Mouse (Mus musculus): ENCODE data around the gene Farp1. TPM values are rescaled to one million over a fixed set of nuclear protein-coding genes. Genes with fewer than 3 reads are reported as not detected.

The Farp1 gene
- polyA plus RNA-seq, 1 experiment from 2014 or later = 2.3 TPM

GRCm38 (mm10) chr14:121082341-121082740, 47.3 kb downstream of the Farp1 start:
- ATAC-seq = no peak
- Histone ChIP-seq H3K4me1 (ENCODE audit: insufficient read depth) (no peaks in the 10 kb centered on the region), H3K4me3 (ENCODE audit: low read depth, low read length) (no peak overlapping the region), H3K27ac (ENCODE audit: low read depth) (no peak overlapping the region), H3K36me3 (replicated peaks; ENCODE audit: insufficient read depth, low read length) (no peaks in the 10 kb centered on the region), H3K9ac (replicated peaks) (no peak overlapping the region), H3K4me2 (ENCODE audit: low read depth, low read length) (no peak overlapping the region), H3K9me3 (ENCODE audit: low read length) (no peaks in the 10 kb centered on the region), H3K27me3 (ENCODE audit: insufficient read depth, low read length) (no peaks in the 10 kb centered on the region)
- WGBS (ENCODE audit: insufficient replicate concordance) = 66% methylated on average over 7 of the region's 7 CpGs
- no peak for TF ChIP-seq EP300 (IDR thresholded peaks at IDR 0.05; ENCODE audit: low read depth)
- no peak for TF ChIP-seq CTCF (IDR thresholded peaks at IDR 0.05; ENCODE audit: low read depth)
- DNase-seq = no peak

GRCm38 (mm10) chr14:121082793-121083192, 47.8 kb downstream of the Farp1 start:
- Histone ChIP-seq H3K4me3 (ENCODE audit: low read depth, low read length) (no peak overlapping the region), H3K4me1 (ENCODE audit: insufficient read depth) (no peaks in the 10 kb centered on the region), H3K9me3 (ENCODE audit: low read length) (no peaks in the 10 kb centered on the region), H3K4me2 (ENCODE audit: low read depth, low read length) (no peak overlapping the region), H3K36me3 (replicated peaks; ENCODE audit: insufficient read depth, low read length) (no peaks in the 10 kb centered on the region), H3K27me3 (ENCODE audit: insufficient read depth, low read length) (no peaks in the 10 kb centered on the region), H3K27ac (ENCODE audit: low read depth) (no peak overlapping the region), H3K9ac (replicated peaks) (no peak overlapping the region)
- no peak for DNase-seq
- ATAC-seq = no peak
- TF ChIP-seq CTCF (IDR thresholded peaks at IDR 0.05; ENCODE audit: low read depth) = no peak
- TF ChIP-seq EP300 (IDR thresholded peaks at IDR 0.05; ENCODE audit: low read depth) = no peak
- 79% methylated on average over 2 of the region's 2 CpGs for WGBS (ENCODE audit: insufficient replicate concordance)

GRCm38 (mm10) chr14:121083352-121083751, 48.4 kb downstream of the Farp1 start:
- TF ChIP-seq EP300 (IDR thresholded peaks at IDR 0.05; ENCODE audit: low read depth) (no peak), CTCF (IDR thresholded peaks at IDR 0.05; ENCODE audit: low read depth) (no peak)
- H3K27ac ChIP-seq (ENCODE audit: low read depth) = no peak overlapping the region
- no peak overlapping the region for H3K4me3 ChIP-seq (ENCODE audit: low read depth, low read length)
- 76% methylated on average over 3 of the region's 3 CpGs for WGBS (ENCODE audit: insufficient replicate concordance)
- no peaks in the 10 kb centered on the region for H3K4me1 ChIP-seq (ENCODE audit: insufficient read depth)
- no peak overlapping the region for H3K4me2 ChIP-seq (ENCODE audit: low read depth, low read length)
- no peak overlapping the region for H3K9ac ChIP-seq (replicated peaks)
- ATAC-seq (no peak), DNase-seq (no peak)
- no peaks in the 10 kb centered on the region for H3K36me3 ChIP-seq (replicated peaks; ENCODE audit: insufficient read depth, low read length)
- H3K27me3 ChIP-seq (ENCODE audit: insufficient read depth, low read length) = no peaks in the 10 kb centered on the region
- H3K9me3 ChIP-seq (ENCODE audit: low read length) = no peaks in the 10 kb centered on the region

- Histone ChIP-seq H3K27me3 (ENCODE audit: insufficient read depth, low read length) (no peaks in the 10 kb centered on the region), H3K27ac (ENCODE audit: low read depth) (no peak overlapping the region), H3K4me3 (ENCODE audit: low read depth, low read length) (no peak overlapping the region), H3K9ac (replicated peaks) (no peak overlapping the region), H3K9me3 (ENCODE audit: low read length) (no peaks in the 10 kb centered on the region), H3K36me3 (replicated peaks; ENCODE audit: insufficient read depth, low read length) (no peaks in the 10 kb centered on the region), H3K4me1 (ENCODE audit: insufficient read depth) (no peaks in the 10 kb centered on the region; the same call in 1 of the 2 replicates), H3K4me2 (ENCODE audit: low read depth, low read length) (no peak overlapping the region)
- DNase-seq (no peak), ATAC-seq (no peak)
- TF ChIP-seq CTCF (IDR thresholded peaks at IDR 0.05; ENCODE audit: low read depth) (no peak), EP300 (IDR thresholded peaks at IDR 0.05; ENCODE audit: low read depth) (no peak)
- WGBS (ENCODE audit: insufficient replicate concordance) = 66% methylated on average over 9 of the region's 9 CpGs
These were observed 57.5 kb downstream of the Farp1 start for GRCm38 (mm10) chr14:121092517-121092916.

GRCm38 (mm10) chr14:121093860-121094259, 58.9 kb downstream of the Farp1 start:
- ATAC-seq (peak; percentile 78), DNase-seq (no peak)
- no peak overlapping the region for H3K4me2 ChIP-seq (ENCODE audit: low read depth, low read length)
- no peaks in the 10 kb centered on the region for H3K36me3 ChIP-seq (replicated peaks; ENCODE audit: insufficient read depth, low read length)
- TF ChIP-seq EP300 (IDR thresholded peaks at IDR 0.05; ENCODE audit: low read depth) = no peak
- no peak for TF ChIP-seq CTCF (IDR thresholded peaks at IDR 0.05; ENCODE audit: low read depth)
- peak overlapping the region; percentile 49; the same call in 1 of the 2 replicates for H3K27ac ChIP-seq (ENCODE audit: low read depth)
- no peaks in the 10 kb centered on the region; the same call in 1 of the 2 replicates for H3K4me1 ChIP-seq (ENCODE audit: insufficient read depth)
- H3K9me3 ChIP-seq (ENCODE audit: low read length) = no peaks in the 10 kb centered on the region
- H3K9ac ChIP-seq (replicated peaks) = no peak overlapping the region
- no peaks in the 10 kb centered on the region for H3K27me3 ChIP-seq (ENCODE audit: insufficient read depth, low read length)
- WGBS (ENCODE audit: insufficient replicate concordance) = 62% methylated on average over 6 of the region's 6 CpGs
- H3K4me3 ChIP-seq (ENCODE audit: low read depth, low read length) = no peak overlapping the region

- Histone ChIP-seq H3K9me3 (ENCODE audit: low read length) (no peaks in the 10 kb centered on the region), H3K9ac (replicated peaks) (no peak overlapping the region), H3K27ac (ENCODE audit: low read depth) (no peak overlapping the region), H3K4me3 (ENCODE audit: low read depth, low read length) (no peak overlapping the region), H3K4me2 (ENCODE audit: low read depth, low read length) (no peak overlapping the region), H3K36me3 (replicated peaks; ENCODE audit: insufficient read depth, low read length) (no peaks in the 10 kb centered on the region), H3K4me1 (ENCODE audit: insufficient read depth) (peaks cover 10% of the 10 kb centered on the region), H3K27me3 (ENCODE audit: insufficient read depth, low read length) (no peaks in the 10 kb centered on the region)
- ATAC-seq (no peak), DNase-seq (no peak)
- 73% methylated on average over 12 of the region's 12 CpGs for WGBS (ENCODE audit: insufficient replicate concordance)
- no peak for TF ChIP-seq CTCF (IDR thresholded peaks at IDR 0.05; ENCODE audit: low read depth)
These were observed 62.8 kb downstream of the Farp1 start for GRCm38 (mm10) chr14:121097640-121098435.
